Mouse (Mus musculus): ENCODE results near the gene 2510009E07Rik.

DNA sequence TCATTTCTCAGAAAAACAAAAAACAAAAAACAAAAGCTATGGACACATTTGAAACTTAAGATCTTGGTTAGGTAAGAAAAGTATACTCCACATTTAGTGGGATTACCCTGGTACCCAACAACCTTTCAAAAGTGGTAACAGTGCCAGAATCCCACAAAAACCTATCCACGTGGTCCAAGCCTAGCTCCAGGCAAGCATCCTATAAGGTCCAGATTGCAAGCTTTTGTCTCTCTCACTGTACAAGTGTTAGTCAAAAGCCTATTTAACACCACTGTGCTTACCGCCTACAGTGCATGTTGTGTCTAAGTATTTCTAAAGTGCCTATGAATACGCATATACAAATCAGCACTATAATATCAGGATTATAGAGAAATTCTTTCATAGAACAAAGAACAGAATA is 44.2 kb downstream of the 2510009E07Rik start:
- TF ChIP-seq POLR2A (IDR thresholded peaks at IDR 0.05; ENCODE audit: insufficient read depth, low read depth, low read length) (no peak), EP300 (IDR thresholded peaks at IDR 0.05; ENCODE audit: insufficient read depth, low read depth, low read length) (no peak), CTCF (IDR thresholded peaks at IDR 0.05) (no peak)

Data from heart, adult 2 months (tissue).